Mouse (Mus musculus): ENCODE results near the gene Scn1a. TPM values are rescaled to one million over a fixed set of nuclear protein-coding genes. Genes with fewer than 3 reads are reported as not detected.

The Scn1a gene
- total RNA-seq, 2 experiments from 2014 or later, result 37.0 to 37.9 TPM

GRCm38 (mm10) chr2:66256220-66257131 is 184.2 kb downstream of the Scn1a start, which contains the start of gene Ttc21b:
Gene Ttc21b (minus strand): TSS chr2:66256617.
- DNase-seq (ENCODE audit: low spot score in 2 of 2), result peak; percentile 97 to 98

DNA sequence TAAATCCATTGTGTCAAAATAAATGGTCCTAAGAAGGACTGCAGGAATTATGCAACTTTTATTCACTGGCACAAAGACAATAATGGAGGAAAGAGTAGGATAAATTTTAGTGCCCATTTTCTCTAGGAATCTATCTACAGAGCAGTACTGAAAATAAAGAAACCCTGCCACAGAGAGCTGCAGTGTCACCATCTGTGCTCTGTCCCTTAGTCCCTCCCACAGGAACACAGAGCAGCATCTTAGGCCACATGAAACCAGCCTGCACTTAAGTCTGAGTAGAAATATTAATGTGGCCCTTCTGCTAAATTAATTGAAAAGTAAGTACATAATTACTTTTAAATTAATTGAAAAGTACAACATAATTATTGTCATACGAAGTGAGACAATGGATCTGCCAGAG is 196.6 kb downstream of the Scn1a start:
- no peak for DNase-seq (ENCODE audit: low spot score in 2 of 2)

- DNase-seq (ENCODE audit: low spot score in 2 of 2), result no peak
These were observed 200.3 kb downstream of the Scn1a start for GRCm38 (mm10) chr2:66240334-66240733.

DNA sequence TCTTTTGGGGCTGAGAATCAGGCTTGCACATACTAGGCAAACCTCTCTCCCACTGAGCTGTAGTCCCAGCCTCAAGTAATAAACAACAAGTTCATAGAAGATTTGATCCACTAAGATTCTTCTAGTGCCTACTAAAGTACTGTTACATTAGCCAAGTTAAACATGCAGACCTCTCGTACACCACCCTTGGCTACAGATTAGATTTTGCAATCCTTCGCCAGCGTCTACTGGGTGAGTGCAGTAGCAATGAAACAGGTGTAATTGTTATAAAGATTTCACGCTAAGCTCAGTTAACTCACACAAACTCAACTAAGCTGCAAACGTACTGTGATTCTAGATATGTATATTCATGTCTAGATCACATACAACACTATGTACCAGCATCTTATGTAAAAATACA is 201.8 kb downstream of the Scn1a start:
- no peak for DNase-seq (ENCODE audit: low spot score in 2 of 2)

DNA sequence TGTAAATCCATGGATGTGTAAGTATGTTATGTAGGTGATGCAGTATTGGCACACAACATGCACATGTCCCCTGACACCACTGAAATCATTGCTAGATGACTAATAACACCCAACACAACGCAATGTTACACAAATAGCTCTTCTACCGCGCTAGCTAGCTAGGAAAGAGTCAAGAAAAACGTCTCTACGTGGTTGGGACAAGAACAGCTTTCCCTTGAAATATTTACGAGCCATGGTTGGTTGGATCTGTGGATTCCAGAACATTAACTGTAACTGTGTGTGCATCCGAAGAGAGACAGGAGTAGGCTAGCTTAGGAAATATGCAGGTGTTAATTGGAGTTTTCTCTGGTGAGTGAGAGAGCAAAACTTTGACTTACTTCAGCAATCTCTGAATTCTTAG is 219.7 kb downstream of the Scn1a start:
- no peak for DNase-seq (ENCODE audit: low spot score in 2 of 2)

Other genes with a start within 250 kb of the Scn1a start
- gene Ttc21b, start 184.2 kb downstream of the Scn1a start, total RNA-seq (2021), result 10 to 100 TPM in 1 of 2 experiments, 1 to 10 TPM in 1; 8.0 to 12.7 TPM
- gene Scn9a, start 194.1 kb upstream of the Scn1a start, total RNA-seq (2021), result 1 to 10 TPM; 5.6 to 6.7 TPM